Mouse (Mus musculus): ENCODE results near the gene Crybg3.

GRCm38 (mm10) chr16:59547466-59547865 is 53.3 kb downstream of the Crybg3 start:
- TF ChIP-seq EP300 (IDR thresholded peaks at IDR 0.05; ENCODE audit: low read depth) (no peak), CTCF (IDR thresholded peaks at IDR 0.05; ENCODE audit: low read depth) (no peak)

All from liver, embryonic 14.5 days (tissue).